Mouse (Mus musculus) kidney, adult 2 months (tissue): ENCODE data around the gene Cryz. TPM values are rescaled to one million over a fixed set of nuclear protein-coding genes. Genes with fewer than 3 reads are reported as not detected.

Experiments
- DNase-seq: peaks from one replicate; pipeline ENCODE4 v3.0.0; 2021
- H3K27ac ChIP-seq: fragments of 200-500 bp; 2 replicates; pipeline ENCODE4 v1.5.1; 2012; ENCODE audit warnings: low read depth, low read length, control low read depth, inconsistent platforms; ENCODE audit not compliant: insufficient read depth
- H3K27me3 ChIP-seq: fragments of 200-500 bp; replicated peaks from 2 replicates; pipeline ENCODE4 v1.6.1; 2012; ENCODE audit warnings: mild to moderate bottlenecking, moderate library complexity, low read length, inconsistent platforms; ENCODE audit not compliant: control insufficient read depth, insufficient read depth
- H3K36me3 ChIP-seq: fragments of 200-500 bp; 2 replicates; pipeline ENCODE4 v1.6.1; 2012; ENCODE audit warnings: mild to moderate bottlenecking, moderate library complexity, low read length, inconsistent platforms; ENCODE audit not compliant: control insufficient read depth, insufficient read depth
- H3K4me1 ChIP-seq: fragments of 200-500 bp; 2 replicates; pipeline ENCODE4 v1.6.1; 2011; ENCODE audit warnings: low read length; ENCODE audit not compliant: control insufficient read depth, insufficient read depth
- H3K4me3 ChIP-seq: fragments of 200-500 bp; 2 replicates; pipeline ENCODE4 v1.5.1; 2011; ENCODE audit warnings: mild to moderate bottlenecking, low read depth, low read length, control low read depth; ENCODE audit not compliant: insufficient read depth
- CTCF ChIP-seq: fragments of 200-500 bp; conservative IDR thresholded peaks from 2 replicates; pipeline ENCODE4 v1.5.1; 2011; ENCODE audit warnings: low read depth, mild to moderate bottlenecking, control low read depth, low read length, moderate library complexity, mixed read lengths; ENCODE audit not compliant: insufficient read depth, insufficient read length
- POLR2A ChIP-seq: fragments of 200-500 bp; IDR thresholded peaks from one replicate; pipeline ENCODE4 v1.6.1; 2011; ENCODE audit warnings: low read depth, low read length, control low read depth
- WGBS: fragments of 180-500 bp; shearing (Covaris S2); methylation state at CpG from one replicate; pipeline ENCODE4 v1.1.7; 2018; 5-methylcytosine and 5-hydroxymethylcytosine counted together
- polyA plus RNA-seq: library from polyadenylated mRNA; depleted of rRNA; stranded (reverse); fragments of >200 nt; gene quantifications from 2 replicates; pipeline ENCODE4 v1.2.3, GENCODE M21; 2012; rRNA removed

Cryz gene
- polyA plus RNA-seq, 1 experiment: 240 TPM

- no peaks in the 10 kb centered on the region for H3K27me3 ChIP-seq
- H3K4me3 ChIP-seq: no peak overlapping the region
- H3K27ac ChIP-seq: no peak overlapping the region
- H3K36me3 ChIP-seq: no peaks in the 10 kb centered on the region
- WGBS: 60% methylated on average over 12 of the region's 12 CpGs
- no peaks in the 10 kb centered on the region for H3K4me1 ChIP-seq
- DNase-seq: no peak
- no peak for TF ChIP-seq CTCF
- no peak for TF ChIP-seq POLR2A
Observed at GRCm38 (mm10) chr3:154654901-154655300, 58.4 kb downstream of the Cryz start.

- no peak for DNase-seq
- 92% methylated on average over 5 of the region's 5 CpGs for WGBS
- H3K27ac ChIP-seq: no peak overlapping the region
- no peak overlapping the region for H3K4me3 ChIP-seq
- H3K36me3 ChIP-seq: no peaks in the 10 kb centered on the region
- no peaks in the 10 kb centered on the region for H3K27me3 ChIP-seq
- TF ChIP-seq CTCF (no peak), POLR2A (no peak)
- no peaks in the 10 kb centered on the region for H3K4me1 ChIP-seq
Observed at GRCm38 (mm10) chr3:154655711-154656110, 59.2 kb downstream of the Cryz start.

- Histone ChIP-seq H3K27me3 (no peaks in the 10 kb centered on the region; the same call in 1 of the 2 replicates), H3K36me3 (no peaks in the 10 kb centered on the region), H3K4me3 (no peak within 1 kb of the TSS), H3K27ac (no peak within 1 kb of the TSS), H3K4me1 (no peaks in the 10 kb centered on the region)
- DNase-seq: no peak
- no peak for TF ChIP-seq CTCF
- TF ChIP-seq POLR2A: no peak
- 26% methylated on average over 7 of the region's 7 CpGs for WGBS
Observed at GRCm38 (mm10) chr3:154663545-154663944, 67.0 kb downstream of the Cryz start, which contains the start of gene Erich3. Erich3 (plus strand) TSS chr3:154663859.

GRCm38 (mm10) chr3:154663976-154664581 is 67.6 kb downstream of the Cryz start:
- Histone ChIP-seq H3K36me3 (no peaks in the 10 kb centered on the region), H3K27ac (no peak overlapping the region), H3K4me3 (no peak overlapping the region), H3K4me1 (no peaks in the 10 kb centered on the region), H3K27me3 (no peaks in the 10 kb centered on the region; the same call in 1 of the 2 replicates)
- TF ChIP-seq CTCF (no peak), POLR2A (no peak)
- DNase-seq: peak; percentile 7
- 9% methylated on average over 27 of the region's 27 CpGs for WGBS

GRCm38 (mm10) chr3:154664636-154665035 is 68.1 kb downstream of the Cryz start:
- no peak overlapping the region for H3K4me3 ChIP-seq
- 46% methylated on average over 4 of the region's 4 CpGs for WGBS
- TF ChIP-seq POLR2A: no peak
- no peak for TF ChIP-seq CTCF

GRCm38 (mm10) chr3:154668485-154668884 is 72.0 kb downstream of the Cryz start:
- no peak overlapping the region for H3K4me3 ChIP-seq
- H3K27ac ChIP-seq: no peak overlapping the region
- TF ChIP-seq POLR2A (no peak), CTCF (no peak)
- H3K27me3 ChIP-seq: no peaks in the 10 kb centered on the region; the same call in 1 of the 2 replicates
- H3K4me1 ChIP-seq: no peaks in the 10 kb centered on the region
- H3K36me3 ChIP-seq: no peaks in the 10 kb centered on the region
- 83% methylated on average over 3 of the region's 3 CpGs for WGBS
- DNase-seq: no peak

More at GRCm38 (mm10) chr3:154664636-154665035, 68.1 kb downstream of the Cryz start:
- Histone ChIP-seq H3K27ac (no peak overlapping the region), H3K4me1 (no peaks in the 10 kb centered on the region), H3K27me3 (no peaks in the 10 kb centered on the region; the same call in 1 of the 2 replicates), H3K36me3 (no peaks in the 10 kb centered on the region)
- DNase-seq: no peak

- WGBS: 89% methylated on average over 6 of the region's 6 CpGs
- TF ChIP-seq POLR2A: no peak
- TF ChIP-seq CTCF: no peak
- H3K4me1 ChIP-seq: no peaks in the 10 kb centered on the region
- DNase-seq: no peak
- no peak overlapping the region for H3K27ac ChIP-seq
- no peak overlapping the region for H3K4me3 ChIP-seq
- no peaks in the 10 kb centered on the region; the same call in 1 of the 2 replicates for H3K27me3 ChIP-seq
- no peaks in the 10 kb centered on the region for H3K36me3 ChIP-seq
Observed at GRCm38 (mm10) chr3:154670584-154670983, 74.1 kb downstream of the Cryz start.

GRCm38 (mm10) chr3:154671013-154671412 is 74.5 kb downstream of the Cryz start:
- Histone ChIP-seq H3K27me3 (no peaks in the 10 kb centered on the region), H3K36me3 (no peaks in the 10 kb centered on the region), H3K27ac (no peak overlapping the region), H3K4me3 (no peak overlapping the region), H3K4me1 (no peaks in the 10 kb centered on the region)
- no peak for TF ChIP-seq CTCF
- no peak for TF ChIP-seq POLR2A
- WGBS: 71% methylated on average over 5 of the region's 5 CpGs
- DNase-seq: no peak

Other genes starting within 250 kb of the Cryz start
- gene Tyw3, start 393 bp downstream of the Cryz start, polyA plus RNA-seq: 12.0 and 12.5 TPM in 2 replicates
- 0.19 TPM in 2 replicates for gene Erich3, start 67.1 kb downstream of the Cryz start, polyA plus RNA-seq